Mouse (Mus musculus): ENCODE data around the gene Pex26. TPM values are rescaled to one million over a fixed set of nuclear protein-coding genes. Genes with fewer than 3 reads are reported as not detected.

Gene Pex26
- polyA plus RNA-seq, 1 experiment from 2014 or later = 6.5 TPM

- H3K9ac ChIP-seq (ENCODE audit: low read length) = no peak overlapping the region
- TF ChIP-seq EP300 (optimal IDR thresholded peaks at IDR 0.05) = no peak
- TF ChIP-seq CTCF (IDR thresholded peaks at IDR 0.05; ENCODE audit: low read depth) = no peak
- no peak for DNase-seq (ENCODE audit: low spot score)
- WGBS = 78% methylated on average over 7 of the region's 7 CpGs
- H3K4me2 ChIP-seq (replicated peaks; ENCODE audit: low read depth) = no peak overlapping the region
- H3K27ac ChIP-seq (replicated peaks) = no peak overlapping the region
- H3K4me3 ChIP-seq (ENCODE audit: low read depth, low read length) = no peak overlapping the region
- no peak for ATAC-seq (ENCODE audit: low FRiP score, low TSS enrichment)
- H3K27me3 ChIP-seq (ENCODE audit: control insufficient read depth, insufficient read depth, low read length) = no peaks in the 10 kb centered on the region
- no peaks in the 10 kb centered on the region for H3K4me1 ChIP-seq (replicated peaks; ENCODE audit: control insufficient read depth, insufficient read depth)
- H3K9me3 ChIP-seq (ENCODE audit: control insufficient read depth, low read length) = no peaks in the 10 kb centered on the region
- H3K36me3 ChIP-seq (ENCODE audit: control insufficient read depth, insufficient read depth, low read length) = no peaks in the 10 kb centered on the region
These were observed 34.5 kb downstream of the Pex26 start for GRCm38 (mm10) chr6:121218002-121218401.

DNA sequence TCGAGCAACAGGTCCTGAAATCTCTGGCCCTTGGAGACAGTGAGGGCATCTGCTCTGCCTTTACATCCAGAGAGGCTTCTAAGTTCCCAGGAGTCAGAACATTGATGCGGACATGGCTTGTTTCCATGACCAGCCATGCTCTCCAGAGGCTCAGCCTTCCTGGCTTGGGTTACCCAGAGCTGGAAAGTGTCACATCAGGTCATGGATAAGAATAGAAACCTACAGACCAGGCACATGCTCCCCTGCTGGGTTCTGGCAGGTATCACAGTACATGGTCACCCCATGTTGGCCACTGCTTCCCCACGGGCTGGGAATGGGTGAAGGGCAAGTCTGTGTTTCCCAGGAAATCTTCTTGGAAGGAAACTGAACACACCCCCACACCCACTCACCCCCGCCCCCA lies 35.9 kb downstream of the Pex26 start:
- no peak overlapping the region for H3K9ac ChIP-seq (ENCODE audit: low read length)
- DNase-seq (ENCODE audit: low spot score) = no peak
- no peaks in the 10 kb centered on the region for H3K9me3 ChIP-seq (ENCODE audit: control insufficient read depth, low read length)
- TF ChIP-seq EP300 (optimal IDR thresholded peaks at IDR 0.05) (no peak), CTCF (IDR thresholded peaks at IDR 0.05; ENCODE audit: low read depth) (no peak)
- H3K36me3 ChIP-seq (ENCODE audit: control insufficient read depth, insufficient read depth, low read length) = no peaks in the 10 kb centered on the region
- no peak overlapping the region for H3K4me3 ChIP-seq (ENCODE audit: low read depth, low read length)
- H3K27ac ChIP-seq (replicated peaks) = no peak overlapping the region
- no peaks in the 10 kb centered on the region for H3K27me3 ChIP-seq (ENCODE audit: control insufficient read depth, insufficient read depth, low read length)
- H3K4me2 ChIP-seq (replicated peaks; ENCODE audit: low read depth) = no peak overlapping the region
- 76% methylated on average over 4 of the region's 4 CpGs for WGBS
- H3K4me1 ChIP-seq (replicated peaks; ENCODE audit: control insufficient read depth, insufficient read depth) = no peaks in the 10 kb centered on the region
- no peak for ATAC-seq (ENCODE audit: low FRiP score, low TSS enrichment)

DNA sequence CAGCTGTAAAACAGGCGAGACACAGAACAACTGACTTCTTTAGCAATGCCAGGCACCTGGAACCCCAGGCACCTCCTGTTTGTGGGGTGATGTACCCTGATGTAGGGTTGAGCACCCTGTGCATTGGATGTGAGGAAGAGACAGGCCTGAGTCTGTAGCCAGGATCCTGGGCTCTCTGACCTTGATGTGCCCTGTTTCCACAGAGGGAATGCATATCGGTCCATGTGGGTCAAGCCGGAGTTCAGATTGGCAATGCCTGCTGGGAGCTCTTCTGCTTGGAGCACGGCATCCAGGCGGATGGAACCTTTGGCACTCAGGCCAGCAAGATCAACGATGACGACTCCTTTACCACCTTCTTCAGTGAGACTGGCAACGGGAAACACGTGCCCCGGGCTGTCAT lies 36.7 kb downstream of the Pex26 start:
- no peak for ATAC-seq (ENCODE audit: low FRiP score, low TSS enrichment)
- no peaks in the 10 kb centered on the region for H3K27me3 ChIP-seq (ENCODE audit: control insufficient read depth, insufficient read depth, low read length)
- H3K4me3 ChIP-seq (ENCODE audit: low read depth, low read length) = no peak overlapping the region
- H3K9me3 ChIP-seq (ENCODE audit: control insufficient read depth, low read length) = no peaks in the 10 kb centered on the region
- H3K36me3 ChIP-seq (ENCODE audit: control insufficient read depth, insufficient read depth, low read length) = no peaks in the 10 kb centered on the region
- no peak overlapping the region for H3K27ac ChIP-seq (replicated peaks)
- H3K9ac ChIP-seq (ENCODE audit: low read length) = no peak overlapping the region
- H3K4me1 ChIP-seq (replicated peaks; ENCODE audit: control insufficient read depth, insufficient read depth) = no peaks in the 10 kb centered on the region
- WGBS = 88% methylated on average over 10 of the region's 10 CpGs
- H3K4me2 ChIP-seq (replicated peaks; ENCODE audit: low read depth) = no peak overlapping the region
- TF ChIP-seq EP300 (optimal IDR thresholded peaks at IDR 0.05) = no peak
- no peak for TF ChIP-seq CTCF (IDR thresholded peaks at IDR 0.05; ENCODE audit: low read depth)
- DNase-seq (ENCODE audit: low spot score) = no peak

- no peaks in the 10 kb centered on the region for H3K36me3 ChIP-seq (ENCODE audit: control insufficient read depth, insufficient read depth, low read length)
- TF ChIP-seq EP300 (optimal IDR thresholded peaks at IDR 0.05) (no peak), CTCF (IDR thresholded peaks at IDR 0.05; ENCODE audit: low read depth) (no peak)
- no peak overlapping the region for H3K27ac ChIP-seq (replicated peaks)
- ATAC-seq (ENCODE audit: low FRiP score, low TSS enrichment) = no peak
- DNase-seq (ENCODE audit: low spot score) = no peak
- WGBS = 65% methylated on average over 8 of the region's 8 CpGs
- H3K4me3 ChIP-seq (ENCODE audit: low read depth, low read length) = no peak overlapping the region
- H3K27me3 ChIP-seq (ENCODE audit: control insufficient read depth, insufficient read depth, low read length) = no peaks in the 10 kb centered on the region
- H3K4me1 ChIP-seq (replicated peaks; ENCODE audit: control insufficient read depth, insufficient read depth) = no peaks in the 10 kb centered on the region
- no peaks in the 10 kb centered on the region for H3K9me3 ChIP-seq (ENCODE audit: control insufficient read depth, low read length)
- no peak overlapping the region for H3K4me2 ChIP-seq (replicated peaks; ENCODE audit: low read depth)
- no peak overlapping the region for H3K9ac ChIP-seq (ENCODE audit: low read length)
These were observed 38.6 kb downstream of the Pex26 start for GRCm38 (mm10) chr6:121221876-121222597.

GRCm38 (mm10) chr6:121223001-121223400 lies 39.5 kb downstream of the Pex26 start:
- no peaks in the 10 kb centered on the region for H3K9me3 ChIP-seq (ENCODE audit: control insufficient read depth, low read length)
- no peaks in the 10 kb centered on the region for H3K4me1 ChIP-seq (replicated peaks; ENCODE audit: control insufficient read depth, insufficient read depth)
- H3K9ac ChIP-seq (ENCODE audit: low read length) = no peak overlapping the region
- no peak overlapping the region for H3K4me3 ChIP-seq (ENCODE audit: low read depth, low read length)
- H3K4me2 ChIP-seq (replicated peaks; ENCODE audit: low read depth) = no peak overlapping the region
- WGBS = 97% methylated on average over 14 of the region's 14 CpGs
- no peak overlapping the region for H3K27ac ChIP-seq (replicated peaks)
- TF ChIP-seq EP300 (optimal IDR thresholded peaks at IDR 0.05) (no peak), CTCF (IDR thresholded peaks at IDR 0.05; ENCODE audit: low read depth) (no peak)
- ATAC-seq (ENCODE audit: low FRiP score, low TSS enrichment) (no peak), DNase-seq (ENCODE audit: low spot score) (no peak)
- H3K36me3 ChIP-seq (ENCODE audit: control insufficient read depth, insufficient read depth, low read length) = no peaks in the 10 kb centered on the region
- no peaks in the 10 kb centered on the region for H3K27me3 ChIP-seq (ENCODE audit: control insufficient read depth, insufficient read depth, low read length)

- no peak for TF ChIP-seq EP300 (optimal IDR thresholded peaks at IDR 0.05)
- TF ChIP-seq CTCF (IDR thresholded peaks at IDR 0.05; ENCODE audit: low read depth) = no peak
- no peak overlapping the region for H3K27ac ChIP-seq (replicated peaks)
- H3K36me3 ChIP-seq (ENCODE audit: control insufficient read depth, insufficient read depth, low read length) = no peaks in the 10 kb centered on the region
- H3K4me2 ChIP-seq (replicated peaks; ENCODE audit: low read depth) = no peak overlapping the region
- 56% methylated on average over 5 of the region's 5 CpGs for WGBS
- DNase-seq (ENCODE audit: low spot score) (no peak), ATAC-seq (ENCODE audit: low FRiP score, low TSS enrichment) (no peak)
- H3K27me3 ChIP-seq (ENCODE audit: control insufficient read depth, insufficient read depth, low read length) = no peaks in the 10 kb centered on the region
- H3K4me1 ChIP-seq (replicated peaks; ENCODE audit: control insufficient read depth, insufficient read depth) = no peaks in the 10 kb centered on the region
- no peaks in the 10 kb centered on the region for H3K9me3 ChIP-seq (ENCODE audit: control insufficient read depth, low read length)
- no peak overlapping the region for H3K4me3 ChIP-seq (ENCODE audit: low read depth, low read length)
- H3K9ac ChIP-seq (ENCODE audit: low read length) = no peak overlapping the region
These were observed 40.6 kb downstream of the Pex26 start for GRCm38 (mm10) chr6:121224067-121224466.

Data from stomach, postnatal 0 days (tissue).